Comparison of ENCODE assay signal across 13 mouse cellular contexts in genomic region chr14:101477081-101477826, GRCm38 (mm10).
DNase-seq lines count a peak whose midpoint lies in the region; ATAC-seq and TF ChIP-seq lines count a peak whose summit lies in the region.
"Had no signal": no experiment of that assay in that cellular context is flagged by ENCODE, and none has a peak within 500 bp of the region (broad histone marks: within the 10 kb centered on the region; RNA-seq: fewer than 3 reads in every experiment).

No protein-coding gene starts in this region.

- 48% methylated on average over 20 of the region's 20 CpGs for WGBS in liver, postnatal 0 days (ENCODE audit: insufficient replicate concordance)

- H3K36me3 ChIP-seq in testis, adult 2 months (ENCODE audit: control insufficient read depth, insufficient read depth, low read length) = no peaks in the 10 kb centered on the region
- no peaks in the 10 kb centered on the region for H3K36me3 ChIP-seq in liver, postnatal 0 days (replicated peaks; ENCODE audit: insufficient read depth, low read length)
- H3K36me3 ChIP-seq: midbrain, embryonic 12.5 days had no signal

- ATAC-seq in granulocyte monocyte progenitor cell, adult 5-6 weeks (replicated peaks; ENCODE audit: poor library complexity, severe bottlenecking) = peak; percentile 43
- ATAC-seq in liver, postnatal 0 days = no peak; the same call in 1 of the 2 replicates
- ATAC-seq in cerebellum, adult (ENCODE audit: insufficient number of reproducible peaks, low FRiP score, low TSS enrichment) = no peak

- no peaks in the 10 kb centered on the region for H3K27me3 ChIP-seq in testis, adult 2 months (ENCODE audit: control insufficient read depth, insufficient read depth, low read length)
- no peaks in the 10 kb centered on the region for H3K27me3 ChIP-seq in liver, postnatal 0 days (ENCODE audit: insufficient read depth, low read length)
- H3K27me3 ChIP-seq: limb, embryonic 13.5 days; midbrain, embryonic 12.5 days had no signal

- H3K27ac ChIP-seq in testis, adult 2 months (ENCODE audit: control insufficient read depth, insufficient read depth, low read depth, low read length) = no peak overlapping the region
- no peak overlapping the region for H3K27ac ChIP-seq in liver, postnatal 0 days (ENCODE audit: low read depth)
- H3K27ac ChIP-seq: hindbrain, embryonic 14.5 days; limb, embryonic 13.5 days; midbrain, embryonic 12.5 days had no signal

- TF ChIP-seq CTCF in testis, adult 2 months (IDR thresholded peaks at IDR 0.05; ENCODE audit: control insufficient read depth, insufficient read depth, insufficient replicate concordance, low read depth, low read length) = no peak
- TF ChIP-seq CTCF in liver, postnatal 0 days (IDR thresholded peaks at IDR 0.05; ENCODE audit: low read depth) = no peak

- no peaks in the 10 kb centered on the region for H3K9me3 ChIP-seq in liver, postnatal 0 days (ENCODE audit: low read length)
- H3K9me3 ChIP-seq: limb, embryonic 13.5 days; midbrain, embryonic 12.5 days had no signal

- peaks cover 3% of the 10 kb centered on the region for H3K4me1 ChIP-seq in testis, adult 2 months (ENCODE audit: control insufficient read depth, insufficient read depth, low read length)
- H3K4me1 ChIP-seq in liver, postnatal 0 days (ENCODE audit: insufficient read depth) = peaks cover 6% of the 10 kb centered on the region; the same call in 1 of the 2 replicates
- H3K4me1 ChIP-seq: limb, embryonic 13.5 days; midbrain, embryonic 12.5 days had no signal

- TF ChIP-seq POLR2A in testis, adult 2 months (IDR thresholded peaks at IDR 0.05; ENCODE audit: control insufficient read depth, low read depth, low read length) = no peak

- TF ChIP-seq EP300 in liver, postnatal 0 days (IDR thresholded peaks at IDR 0.05; ENCODE audit: low read depth) = no peak

- no peak for DNase-seq in testis, postnatal 10 days (ENCODE audit: low spot score)
- no peak for DNase-seq in liver, postnatal 0 days
- DNase-seq in urinary bladder, postnatal 36 days (ENCODE audit: low spot score in 2 of 2) = no peak
- no peak for DNase-seq in left cerebral cortex, adult 18-20 months (ENCODE audit: low spot score in 2 of 2)
- DNase-seq in gastrocnemius, postnatal 10 days = no peak
- DNase-seq: cerebellum, adult 18-20 months; right cerebral cortex, postnatal 4 days had no signal

- peak overlapping the region; percentile 37 for H3K4me3 ChIP-seq in testis, adult 2 months (ENCODE audit: control insufficient read depth, low read depth, low read length)
- no peak overlapping the region for H3K4me3 ChIP-seq in liver, postnatal 0 days (ENCODE audit: low read depth, low read length)
- H3K4me3 ChIP-seq: limb, embryonic 13.5 days; midbrain, embryonic 12.5 days had no signal

- H3K9ac ChIP-seq in liver, postnatal 0 days (replicated peaks) = no peak overlapping the region
- H3K9ac ChIP-seq: hindbrain, embryonic 14.5 days; limb, embryonic 13.5 days; midbrain, embryonic 12.5 days had no signal

- 0 out of 2 replicates have a peak overlapping the region, but pooled peaks have one; percentile 11 for H3K4me2 ChIP-seq in liver, postnatal 0 days (ENCODE audit: low read depth, low read length)
- H3K4me2 ChIP-seq: hindbrain, embryonic 14.5 days; limb, embryonic 13.5 days; midbrain, embryonic 12.5 days had no signal
